Mouse (Mus musculus): ENCODE measurements around the gene A730071L15Rik.

DNA sequence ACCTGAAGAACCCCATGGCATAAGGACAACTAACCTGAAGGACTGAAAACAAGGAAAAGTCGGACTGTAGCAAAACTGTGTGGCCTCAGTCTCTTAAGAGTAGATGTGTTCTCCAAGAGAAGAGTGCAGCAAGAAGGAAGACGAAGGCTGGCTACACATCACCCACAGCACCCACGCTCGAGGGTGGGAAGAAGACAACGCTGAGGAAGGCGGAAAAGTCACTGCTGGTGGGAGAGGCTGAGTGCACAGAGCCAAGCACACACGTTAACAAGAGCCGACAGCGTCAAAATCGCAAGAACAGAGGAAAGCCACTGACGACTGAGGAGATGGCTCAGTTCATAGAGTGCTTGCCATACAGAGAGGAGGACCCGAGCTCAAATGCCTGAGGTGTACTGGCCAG, 36.1 kb upstream of the A730071L15Rik start:
- no peak for TF ChIP-seq CTCF (IDR thresholded peaks at IDR 0.05; ENCODE audit: control insufficient read depth, insufficient read depth, low read length)
- no peak for TF ChIP-seq POLR2A (IDR thresholded peaks at IDR 0.05; ENCODE audit: borderline replicate concordance, control insufficient read depth, low read depth, low read length)

All from bone marrow, adult 2 months (tissue).